Mouse (Mus musculus) liver, embryonic 14.5 days (tissue): ENCODE results near the gene Sdk1. TPM values are rescaled to one million over a fixed set of nuclear protein-coding genes. Genes with fewer than 3 reads are reported as not detected.

Experiments used
- ATAC-seq: fragments of 200-750 bp; cut with Nextera tagmentation; 2 replicates; pipeline ENCODE4 v1.8.0; 2017; ENCODE audit warnings: moderate number of reproducible peaks, mild to moderate bottlenecking, moderate library complexity; ENCODE audit not compliant: insufficient read depth
- DNase-seq, 3 experiments: peaks; one replicate each; pipeline ENCODE4 v3.0.0-alpha.2; 2012 to 2013; ENCODE audit warnings: low read depth in 3 of 3, low spot score in 3 of 3
- H3K27ac ChIP-seq: fragments of 300-500 bp; sonication (generic); 2 replicates; pipeline ENCODE4 v1.5.1; 2014; ENCODE audit warnings: moderate library complexity, mild to moderate bottlenecking, control low read depth, inconsistent platforms
- H3K27me3 ChIP-seq: fragments of 300-500 bp; sonication (generic); 2 replicates; pipeline ENCODE4 v1.6.1; 2014; ENCODE audit warnings: mild to moderate bottlenecking, low read length, moderate library complexity; ENCODE audit not compliant: control insufficient read depth, insufficient read depth
- H3K36me3 ChIP-seq: fragments of 300-500 bp; sonication (generic); replicated peaks from 2 replicates; pipeline ENCODE4 v1.6.1; 2014; ENCODE audit warnings: low read depth; ENCODE audit not compliant: control insufficient read depth, insufficient read depth
- H3K4me1 ChIP-seq, 2 experiments: fragments of 200-500 bp in 1 of 2; fragments of 300-500 bp in 1 of 2; sonication (generic) in 1 of 2; replicated peaks; 2 replicates each; pipeline ENCODE4 v1.6.1; 2012 to 2014; ENCODE audit warnings: antibody characterized with exemption in 1 of 2, inconsistent platforms in 1 of 2, low read length in 1 of 2; ENCODE audit not compliant: control insufficient read depth in 2 of 2, insufficient read depth in 2 of 2
- H3K4me2 ChIP-seq: fragments of 300-500 bp; sonication (generic); 2 replicates; pipeline ENCODE4 v1.6.1; 2014; ENCODE audit warnings: low read depth, mild to moderate bottlenecking, control low read depth, moderate library complexity
- H3K4me3 ChIP-seq, 2 experiments: fragments of 200-500 bp in 1 of 2; fragments of 300-500 bp in 1 of 2; sonication (generic) in 1 of 2; 2 replicates each; pipeline ENCODE4 v1.5.1; 2012 to 2014; ENCODE audit warnings: low read depth in 2 of 2, low read length in 2 of 2, mild to moderate bottlenecking in 2 of 2, control low read depth in 1 of 2, inconsistent platforms in 1 of 2, moderate library complexity in 1 of 2; ENCODE audit not compliant: insufficient read depth in 1 of 2
- H3K9ac ChIP-seq: fragments of 300-500 bp; sonication (generic); replicated peaks from 2 replicates; pipeline ENCODE4 v1.6.1; 2014; ENCODE audit warnings: mild to moderate bottlenecking, control low read depth, moderate library complexity
- H3K9me3 ChIP-seq: fragments of 300-500 bp; sonication (generic); 2 replicates; pipeline ENCODE4 v1.6.1; 2016; ENCODE audit warnings: low read length, mixed read lengths; ENCODE audit not compliant: control insufficient read depth
- CTCF ChIP-seq: IDR thresholded peaks from 2 replicates; pipeline ENCODE4 v1.5.1; 2016; ENCODE audit warnings: antibody characterized with exemption, low read depth, control low read depth
- EP300 ChIP-seq: IDR thresholded peaks from 2 replicates; pipeline ENCODE4 v1.6.1; 2016; ENCODE audit warnings: antibody characterized with exemption, low read depth
- WGBS: fragments of 180-500 bp; shearing (Covaris S2); extraction: QIAGEN DNeasy Blood & Tissue Kit; methylation state at CpG from one replicate; pipeline ENCODE4 v1.1.7; 2014; ENCODE audit not compliant: insufficient replicate concordance; 5-methylcytosine and 5-hydroxymethylcytosine counted together
- polyA plus RNA-seq, 2 experiments: library from polyadenylated mRNA; depleted of rRNA in 1 of 2; stranded (reverse) in 1 of 2; unstranded in 1 of 2; fragments of >200 nt; fragmentation: Nextera tagmentation in 1 of 2; extraction: Ambion mirVana in 1 of 2; gene quantifications; 2 replicates each; pipeline versions ENCODE4 v1.2.1 to v1.2.3; 2012 to 2014

The Sdk1 gene
- polyA plus RNA-seq, 2 experiments, result 0.01 to 0.25 TPM

DNA sequence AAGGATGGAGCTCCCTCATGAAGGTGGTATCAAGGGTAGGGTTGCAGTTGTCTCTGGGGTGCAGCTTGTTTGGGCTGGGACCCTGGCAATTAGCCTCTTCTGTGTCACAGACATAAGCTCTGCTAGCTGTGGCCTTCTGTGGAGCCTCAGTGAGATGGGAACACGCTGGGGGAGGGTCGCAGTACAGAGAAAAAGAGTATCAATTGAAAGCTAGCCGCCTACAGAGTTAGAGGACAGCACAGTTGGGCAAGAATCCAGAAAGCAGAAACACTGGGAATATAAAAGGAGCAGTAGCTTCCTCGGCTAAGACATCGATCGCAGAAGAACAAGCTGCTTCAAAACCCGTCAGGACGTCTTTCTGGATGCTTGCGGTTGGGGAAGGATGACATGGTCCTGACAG lies 795.2 kb downstream of the Sdk1 start:
- ATAC-seq (no peak), DNase-seq (no peak)
- H3K36me3 ChIP-seq, result no peaks in the 10 kb centered on the region
- H3K4me3 ChIP-seq, result no peak overlapping the region
- no peak for TF ChIP-seq CTCF
- TF ChIP-seq EP300, result no peak
- H3K4me2 ChIP-seq, result no peak overlapping the region
- no peaks in the 10 kb centered on the region for H3K27me3 ChIP-seq
- no peak overlapping the region for H3K9ac ChIP-seq
- no peaks in the 10 kb centered on the region for H3K9me3 ChIP-seq
- no peak overlapping the region for H3K27ac ChIP-seq
- no peaks in the 10 kb centered on the region for H3K4me1 ChIP-seq
- 66% methylated on average over 9 of the region's 9 CpGs for WGBS

DNA sequence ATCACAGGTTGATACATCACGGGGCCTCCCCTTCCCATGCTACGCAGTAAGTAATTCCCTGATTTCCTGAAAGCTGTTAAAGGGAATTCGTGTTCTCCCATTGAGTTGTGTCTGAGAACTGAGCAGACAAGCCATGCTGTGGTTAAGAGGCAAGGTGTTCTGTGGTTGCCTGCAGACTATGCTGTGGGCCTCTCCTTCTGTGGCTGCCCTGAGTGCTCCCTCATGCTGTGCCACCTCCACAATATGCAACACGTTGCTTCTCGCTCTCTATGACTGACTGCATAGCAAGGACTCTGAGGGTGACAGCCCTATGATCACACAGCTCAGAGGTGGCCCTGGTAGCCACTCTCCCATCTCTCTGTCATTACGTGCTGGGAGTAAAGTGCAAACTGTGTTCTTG lies 797.9 kb downstream of the Sdk1 start:
- no peak overlapping the region for H3K27ac ChIP-seq
- DNase-seq (no peak), ATAC-seq (no peak)
- no peaks in the 10 kb centered on the region for H3K36me3 ChIP-seq
- no peak for TF ChIP-seq CTCF
- no peak for TF ChIP-seq EP300
- no peaks in the 10 kb centered on the region for H3K4me1 ChIP-seq
- no peak overlapping the region for H3K4me3 ChIP-seq
- 64% methylated on average over 6 of the region's 6 CpGs for WGBS
- H3K9me3 ChIP-seq, result no peaks in the 10 kb centered on the region
- no peak overlapping the region for H3K9ac ChIP-seq
- H3K27me3 ChIP-seq, result no peaks in the 10 kb centered on the region
- H3K4me2 ChIP-seq, result no peak overlapping the region

DNA sequence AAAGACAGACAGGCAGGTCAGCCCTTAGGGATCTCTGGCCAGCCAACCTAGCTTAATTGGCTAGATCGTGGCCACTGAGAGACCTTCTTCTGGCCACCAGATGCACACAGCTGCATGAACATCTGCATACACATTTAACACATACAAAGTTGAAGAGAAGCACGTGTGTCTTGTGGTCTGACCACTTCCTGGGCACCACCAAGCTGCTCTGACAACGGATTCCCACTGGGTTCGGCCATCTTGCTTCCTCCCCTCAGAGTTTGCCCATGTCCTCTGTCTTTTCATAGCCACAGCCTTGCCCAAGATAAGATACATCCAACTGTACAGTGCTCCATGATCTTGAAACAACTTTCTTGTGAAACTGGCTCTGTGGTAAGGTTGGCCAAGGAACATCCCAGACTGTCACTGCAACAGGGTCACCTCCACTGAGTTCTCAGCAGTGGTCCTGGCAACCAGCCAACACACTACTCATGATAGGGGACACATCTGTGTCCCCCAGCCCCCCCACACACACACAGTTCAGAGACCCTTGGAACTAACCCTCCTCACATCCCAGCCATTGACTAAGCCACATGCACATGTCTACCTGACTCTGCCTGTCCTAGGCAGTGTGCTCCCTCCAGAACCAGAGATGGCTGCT lies 798.7 kb downstream of the Sdk1 start:
- DNase-seq (no peak), ATAC-seq (no peak)
- no peaks in the 10 kb centered on the region for H3K36me3 ChIP-seq
- H3K27me3 ChIP-seq, result no peaks in the 10 kb centered on the region
- no peak overlapping the region for H3K9ac ChIP-seq
- H3K4me2 ChIP-seq, result no peak overlapping the region
- no peak overlapping the region for H3K27ac ChIP-seq
- H3K4me1 ChIP-seq, result no peaks in the 10 kb centered on the region
- H3K4me3 ChIP-seq, result no peak overlapping the region
- no peaks in the 10 kb centered on the region for H3K9me3 ChIP-seq
- TF ChIP-seq EP300 (no peak), CTCF (no peak)
- WGBS, result 20% methylated on average over 4 of the region's 4 CpGs

DNA sequence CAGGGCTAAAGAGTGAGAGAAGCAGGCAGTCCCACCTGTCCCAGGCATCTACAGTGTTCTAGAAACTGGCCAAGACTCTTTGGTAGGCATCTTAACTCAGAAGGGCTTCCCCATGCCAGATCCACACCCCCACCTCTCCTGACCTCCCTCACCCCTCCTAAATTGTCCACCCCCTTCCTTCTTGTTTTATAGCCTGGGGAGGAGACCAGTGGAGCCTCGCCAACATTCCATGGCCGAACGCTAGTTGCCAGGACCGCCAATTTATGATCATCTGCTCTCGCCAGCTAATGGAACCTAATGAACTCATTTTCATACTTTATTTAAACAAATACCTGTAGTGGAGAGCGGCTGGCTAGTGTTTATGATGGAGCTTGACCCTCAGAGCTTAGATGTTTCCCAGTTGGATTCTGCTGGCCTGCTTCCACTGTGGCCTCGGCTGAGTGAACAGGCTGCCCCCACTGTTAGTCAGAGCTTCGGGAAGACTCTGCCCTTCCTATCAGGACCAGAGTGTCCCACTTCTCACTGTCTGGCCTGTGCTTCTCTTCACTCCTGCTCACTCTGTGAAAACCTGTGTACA lies 800.0 kb downstream of the Sdk1 start:
- no peaks in the 10 kb centered on the region for H3K4me1 ChIP-seq
- H3K36me3 ChIP-seq, result no peaks in the 10 kb centered on the region
- no peak for DNase-seq
- 61% methylated on average over 8 of the region's 8 CpGs for WGBS
- ATAC-seq, result no peak
- H3K9me3 ChIP-seq, result no peaks in the 10 kb centered on the region
- no peaks in the 10 kb centered on the region for H3K27me3 ChIP-seq
- no peak overlapping the region for H3K9ac ChIP-seq
- no peak overlapping the region for H3K27ac ChIP-seq
- H3K4me3 ChIP-seq, result no peak overlapping the region
- no peak overlapping the region for H3K4me2 ChIP-seq
- no peak for TF ChIP-seq CTCF
- TF ChIP-seq EP300, result no peak

DNA sequence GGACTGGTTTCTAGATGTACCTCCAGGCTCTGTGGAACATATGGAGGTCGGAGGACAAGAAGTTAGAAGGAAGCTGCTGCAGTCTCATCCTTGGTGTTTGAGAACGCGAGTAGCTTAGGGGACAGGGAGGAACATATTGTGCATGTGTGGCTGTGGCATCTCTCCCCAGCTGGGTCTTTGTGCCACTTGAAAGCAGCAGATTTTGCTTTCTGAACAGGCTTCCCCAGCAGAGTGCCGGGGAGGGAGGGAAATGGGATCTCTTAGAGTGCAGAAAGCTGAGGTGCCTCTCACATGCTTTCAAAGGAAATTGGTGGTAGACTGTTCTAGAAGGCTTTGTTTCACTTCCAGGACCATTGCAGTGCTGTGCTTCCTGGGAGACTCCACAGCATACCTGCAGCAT lies 820.5 kb downstream of the Sdk1 start:
- no peaks in the 10 kb centered on the region for H3K4me1 ChIP-seq
- H3K9me3 ChIP-seq, result no peaks in the 10 kb centered on the region
- no peak overlapping the region for H3K27ac ChIP-seq
- H3K4me3 ChIP-seq, result no peak overlapping the region
- no peak for TF ChIP-seq EP300
- no peak for TF ChIP-seq CTCF
- 61% methylated on average over 4 of the region's 4 CpGs for WGBS
- no peak overlapping the region for H3K9ac ChIP-seq
- DNase-seq (no peak), ATAC-seq (no peak)
- no peaks in the 10 kb centered on the region for H3K36me3 ChIP-seq
- no peak overlapping the region for H3K4me2 ChIP-seq
- no peaks in the 10 kb centered on the region for H3K27me3 ChIP-seq
